Mouse (Mus musculus) liver, embryonic 14.5 days (tissue): ENCODE data around the gene A730071L15Rik. TPM values are rescaled to one million over a fixed set of nuclear protein-coding genes. Genes with fewer than 3 reads are reported as not detected.

Source experiments
- ATAC-seq: fragments of 200-750 bp; cut with Nextera tagmentation; 2 replicates; pipeline ENCODE4 v1.8.0; 2017; ENCODE audit warnings: moderate number of reproducible peaks, mild to moderate bottlenecking, moderate library complexity; ENCODE audit not compliant: insufficient read depth
- DNase-seq, 3 experiments: peaks; one replicate each; pipeline ENCODE4 v3.0.0-alpha.2; 2012 to 2013; ENCODE audit warnings: low read depth in 3 of 3, low spot score in 3 of 3
- H3K27ac ChIP-seq: fragments of 300-500 bp; sonication (generic); 2 replicates; pipeline ENCODE4 v1.5.1; 2014; ENCODE audit warnings: moderate library complexity, mild to moderate bottlenecking, control low read depth, inconsistent platforms
- H3K27me3 ChIP-seq: fragments of 300-500 bp; sonication (generic); 2 replicates; pipeline ENCODE4 v1.6.1; 2014; ENCODE audit warnings: mild to moderate bottlenecking, low read length, moderate library complexity; ENCODE audit not compliant: control insufficient read depth, insufficient read depth
- H3K36me3 ChIP-seq: fragments of 300-500 bp; sonication (generic); replicated peaks from 2 replicates; pipeline ENCODE4 v1.6.1; 2014; ENCODE audit warnings: low read depth; ENCODE audit not compliant: control insufficient read depth, insufficient read depth
- H3K4me1 ChIP-seq, 2 experiments: fragments of 200-500 bp in 1 of 2; fragments of 300-500 bp in 1 of 2; sonication (generic) in 1 of 2; replicated peaks; 2 replicates each; pipeline ENCODE4 v1.6.1; 2012 to 2014; ENCODE audit warnings: antibody characterized with exemption in 1 of 2, inconsistent platforms in 1 of 2, low read length in 1 of 2; ENCODE audit not compliant: control insufficient read depth in 2 of 2, insufficient read depth in 2 of 2
- H3K4me2 ChIP-seq: fragments of 300-500 bp; sonication (generic); 2 replicates; pipeline ENCODE4 v1.6.1; 2014; ENCODE audit warnings: low read depth, mild to moderate bottlenecking, control low read depth, moderate library complexity
- H3K4me3 ChIP-seq, 2 experiments: fragments of 200-500 bp in 1 of 2; fragments of 300-500 bp in 1 of 2; sonication (generic) in 1 of 2; 2 replicates each; pipeline ENCODE4 v1.5.1; 2012 to 2014; ENCODE audit warnings: low read depth in 2 of 2, low read length in 2 of 2, mild to moderate bottlenecking in 2 of 2, control low read depth in 1 of 2, inconsistent platforms in 1 of 2, moderate library complexity in 1 of 2; ENCODE audit not compliant: insufficient read depth in 1 of 2
- H3K9ac ChIP-seq: fragments of 300-500 bp; sonication (generic); replicated peaks from 2 replicates; pipeline ENCODE4 v1.6.1; 2014; ENCODE audit warnings: mild to moderate bottlenecking, control low read depth, moderate library complexity
- H3K9me3 ChIP-seq: fragments of 300-500 bp; sonication (generic); 2 replicates; pipeline ENCODE4 v1.6.1; 2016; ENCODE audit warnings: low read length, mixed read lengths; ENCODE audit not compliant: control insufficient read depth
- CTCF ChIP-seq: IDR thresholded peaks from 2 replicates; pipeline ENCODE4 v1.5.1; 2016; ENCODE audit warnings: antibody characterized with exemption, low read depth, control low read depth
- EP300 ChIP-seq: IDR thresholded peaks from 2 replicates; pipeline ENCODE4 v1.6.1; 2016; ENCODE audit warnings: antibody characterized with exemption, low read depth
- WGBS: fragments of 180-500 bp; shearing (Covaris S2); extraction: QIAGEN DNeasy Blood & Tissue Kit; methylation state at CpG from one replicate; pipeline ENCODE4 v1.1.7; 2014; ENCODE audit not compliant: insufficient replicate concordance; 5-methylcytosine and 5-hydroxymethylcytosine counted together
- polyA plus RNA-seq, 2 experiments: library from polyadenylated mRNA; depleted of rRNA in 1 of 2; stranded (reverse) in 1 of 2; unstranded in 1 of 2; fragments of >200 nt; fragmentation: Nextera tagmentation in 1 of 2; extraction: Ambion mirVana in 1 of 2; gene quantifications; 2 replicates each; pipeline versions ENCODE4 v1.2.1 to v1.2.3; 2012 to 2014

A730071L15Rik gene
- polyA plus RNA-seq, 2 experiments, result 0.04 TPM; not detected in 1

- no peaks in the 10 kb centered on the region for H3K27me3 ChIP-seq
- H3K27ac ChIP-seq, result no peak overlapping the region
- H3K4me1 ChIP-seq, result no peaks in the 10 kb centered on the region
- no peak overlapping the region for H3K4me2 ChIP-seq
- DNase-seq, result no peak
- no peak for TF ChIP-seq CTCF
- no peak for TF ChIP-seq EP300
- H3K9me3 ChIP-seq, result no peaks in the 10 kb centered on the region
- no peaks in the 10 kb centered on the region for H3K36me3 ChIP-seq
- ATAC-seq, result no peak
- 62% methylated on average over 1 of the region's 1 CpGs for WGBS
- H3K9ac ChIP-seq, result no peak overlapping the region
- H3K4me3 ChIP-seq, result no peak overlapping the region
Observed at GRCm38 (mm10) chr11:6208158-6208557, 8.3 kb downstream of the A730071L15Rik start.

- DNase-seq (no peak), ATAC-seq (no peak)
- no peak for TF ChIP-seq EP300
- Histone ChIP-seq H3K9me3 (no peaks in the 10 kb centered on the region), H3K4me1 (no peaks in the 10 kb centered on the region), H3K4me3 (no peak overlapping the region), H3K27ac (no peak overlapping the region), H3K4me2 (no peak overlapping the region), H3K9ac (no peak overlapping the region), H3K36me3 (no peaks in the 10 kb centered on the region), H3K27me3 (no peaks in the 10 kb centered on the region)
- WGBS, result 48% methylated on average over 3 of the region's 3 CpGs
Observed at GRCm38 (mm10) chr11:6216834-6217233, 17.0 kb downstream of the A730071L15Rik start.

- no peak overlapping the region for H3K27ac ChIP-seq
- TF ChIP-seq EP300 (no peak), CTCF (no peak)
Observed at GRCm38 (mm10) chr11:6218189-6218896, 18.5 kb downstream of the A730071L15Rik start.

GRCm38 (mm10) chr11:6219967-6220366 is 20.1 kb downstream of the A730071L15Rik start:
- no peak for ATAC-seq
- Histone ChIP-seq H3K27ac (no peak overlapping the region), H3K4me1 (no peaks in the 10 kb centered on the region), H3K4me2 (no peak overlapping the region), H3K9ac (no peak overlapping the region), H3K4me3 (no peak overlapping the region), H3K27me3 (no peaks in the 10 kb centered on the region), H3K9me3 (no peaks in the 10 kb centered on the region), H3K36me3 (no peaks in the 10 kb centered on the region)
- WGBS, result 72% methylated on average over 6 of the region's 6 CpGs
- TF ChIP-seq CTCF, result no peak
- no peak for TF ChIP-seq EP300
- no peak for DNase-seq

More at GRCm38 (mm10) chr11:6218189-6218896, 18.5 kb downstream of the A730071L15Rik start:
- Histone ChIP-seq H3K36me3 (no peaks in the 10 kb centered on the region), H3K9me3 (no peaks in the 10 kb centered on the region), H3K4me1 (no peaks in the 10 kb centered on the region), H3K9ac (no peak overlapping the region), H3K27me3 (no peaks in the 10 kb centered on the region), H3K4me2 (no peak overlapping the region), H3K4me3 (no peak overlapping the region)
- DNase-seq (no peak), ATAC-seq (no peak)
- WGBS, result 49% methylated on average over 11 of the region's 11 CpGs

- Histone ChIP-seq H3K9me3 (no peaks in the 10 kb centered on the region), H3K4me1 (no peaks in the 10 kb centered on the region), H3K27ac (no peak overlapping the region), H3K36me3 (no peaks in the 10 kb centered on the region), H3K4me3 (no peak overlapping the region), H3K9ac (no peak overlapping the region), H3K27me3 (no peaks in the 10 kb centered on the region), H3K4me2 (no peak overlapping the region)
- WGBS, result 75% methylated on average over 10 of the region's 10 CpGs
- DNase-seq, result no peak
- TF ChIP-seq CTCF, result peak; percentile 12; the same call in 1 of the 2 replicates
- TF ChIP-seq EP300, result no peak
- no peak for ATAC-seq
Observed at GRCm38 (mm10) chr11:6222187-6222586, 22.4 kb downstream of the A730071L15Rik start.
